Mouse (Mus musculus): ENCODE measurements at regions not wholly inside any gene's neighbourhood (a gene's known extent, or its start where the extent isn't known, plus 50 kb on each side); places are given as distances from the start of the nearest gene placed in this dataset.

GRCm38 (mm10) chr10:125593006-125593405, 203.7 kb upstream of the Slc16a7 start:
- whole genome bisulfite sequencing: 90% methylated on average over 5 of the region's 5 CpGs
- Histone ChIP-seq H3K27ac (no peak overlapping the region), H3K4me2 (replicated peaks) (no peak overlapping the region), H3K4me3 (replicated peaks; ENCODE audit: low read length) (no peak overlapping the region), H3K9ac (no peak overlapping the region), H3K4me1 (replicated peaks; ENCODE audit: control insufficient read depth, insufficient read depth, low read length) (no peaks in the 10 kb centered on the region), H3K27me3 (ENCODE audit: control insufficient read depth, insufficient read depth, low read length) (no peaks in the 10 kb centered on the region), H3K9me3 (ENCODE audit: control insufficient read depth, low read length) (no peaks in the 10 kb centered on the region), H3K36me3 (replicated peaks; ENCODE audit: control insufficient read depth, insufficient read depth) (no peaks in the 10 kb centered on the region)
- ATAC-seq (ENCODE audit: low FRiP score): no peak
- DNase-seq (ENCODE audit: low spot score): no peak

- Histone ChIP-seq H3K27me3 (ENCODE audit: control insufficient read depth, insufficient read depth, low read length) (no peaks in the 10 kb centered on the region), H3K9ac (no peak overlapping the region)
- 48% methylated on average over 10 of the region's 10 CpGs for WGBS
Observed at GRCm38 (mm10) chr10:125607787-125608617, 218.7 kb upstream of the Slc16a7 start.

DNA sequence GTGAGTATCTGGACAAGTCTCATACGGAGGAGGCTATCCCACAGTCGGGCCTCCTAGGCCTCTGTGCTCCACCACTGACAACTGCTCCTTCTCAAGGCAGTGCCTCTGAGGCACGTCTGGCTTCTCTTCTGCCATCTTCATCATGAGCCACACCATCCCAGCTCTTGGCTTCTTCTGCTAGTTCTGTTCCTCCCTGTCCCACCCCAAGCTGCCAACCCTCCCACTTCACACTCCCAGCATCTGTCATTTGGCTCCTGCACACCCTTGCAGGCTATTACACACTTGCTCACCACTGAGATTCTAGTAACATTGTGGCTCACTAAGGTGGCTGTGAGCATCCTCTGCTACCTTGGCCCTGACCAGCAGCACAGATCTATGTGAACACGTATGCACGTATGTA, 221.1 kb upstream of the Slc16a7 start:
- ATAC-seq (ENCODE audit: low FRiP score) (no peak), DNase-seq (ENCODE audit: low spot score) (no peak)
- WGBS: 87% methylated on average over 5 of the region's 5 CpGs
- no peaks in the 10 kb centered on the region for H3K27me3 ChIP-seq (ENCODE audit: control insufficient read depth, insufficient read depth, low read length)
- H3K4me2 ChIP-seq (replicated peaks): no peak overlapping the region
- H3K9ac ChIP-seq: no peak overlapping the region
- no peaks in the 10 kb centered on the region for H3K36me3 ChIP-seq (replicated peaks; ENCODE audit: control insufficient read depth, insufficient read depth)
- no peak overlapping the region for H3K4me3 ChIP-seq (replicated peaks; ENCODE audit: low read length)
- H3K27ac ChIP-seq: no peak overlapping the region
- no peaks in the 10 kb centered on the region for H3K9me3 ChIP-seq (ENCODE audit: control insufficient read depth, low read length)
- peaks cover 7% of the 10 kb centered on the region; the same call in 1 of the 2 replicates for H3K4me1 ChIP-seq (replicated peaks; ENCODE audit: control insufficient read depth, insufficient read depth, low read length)

More at GRCm38 (mm10) chr10:125607787-125608617, 218.7 kb upstream of the Slc16a7 start:
- no peak for DNase-seq (ENCODE audit: low spot score)
- ATAC-seq (ENCODE audit: low FRiP score): peak; percentile 86
- no peaks in the 10 kb centered on the region for H3K9me3 ChIP-seq (ENCODE audit: control insufficient read depth, low read length)
- H3K36me3 ChIP-seq (replicated peaks; ENCODE audit: control insufficient read depth, insufficient read depth): no peaks in the 10 kb centered on the region
- peak overlapping the region; percentile 65 for H3K27ac ChIP-seq
- H3K4me3 ChIP-seq (replicated peaks; ENCODE audit: low read length): no peak overlapping the region
- H3K4me1 ChIP-seq (replicated peaks; ENCODE audit: control insufficient read depth, insufficient read depth, low read length): peaks cover 7% of the 10 kb centered on the region; the same call in 1 of the 2 replicates
- H3K4me2 ChIP-seq (replicated peaks): no peak overlapping the region

GRCm38 (mm10) chr10:125612773-125613172, 223.5 kb upstream of the Slc16a7 start:
- no peaks in the 10 kb centered on the region for H3K36me3 ChIP-seq (replicated peaks; ENCODE audit: control insufficient read depth, insufficient read depth)
- H3K27ac ChIP-seq: no peak overlapping the region
- 88% methylated on average over 6 of the region's 6 CpGs for WGBS
- no peak overlapping the region for H3K9ac ChIP-seq
- no peak overlapping the region for H3K4me2 ChIP-seq (replicated peaks)
- H3K4me3 ChIP-seq (replicated peaks; ENCODE audit: low read length): no peak overlapping the region
- no peaks in the 10 kb centered on the region for H3K27me3 ChIP-seq (ENCODE audit: control insufficient read depth, insufficient read depth, low read length)
- ATAC-seq (ENCODE audit: low FRiP score) (no peak), DNase-seq (ENCODE audit: low spot score) (no peak)
- no peaks in the 10 kb centered on the region for H3K9me3 ChIP-seq (ENCODE audit: control insufficient read depth, low read length)
- peaks cover 1% of the 10 kb centered on the region; the same call in 1 of the 2 replicates for H3K4me1 ChIP-seq (replicated peaks; ENCODE audit: control insufficient read depth, insufficient read depth, low read length)

- H3K27me3 ChIP-seq (ENCODE audit: control insufficient read depth, insufficient read depth, low read length): no peaks in the 10 kb centered on the region
- H3K9ac ChIP-seq: no peak overlapping the region
- H3K36me3 ChIP-seq (replicated peaks; ENCODE audit: control insufficient read depth, insufficient read depth): no peaks in the 10 kb centered on the region
- no peak for ATAC-seq (ENCODE audit: low FRiP score)
- no peaks in the 10 kb centered on the region for H3K4me1 ChIP-seq (replicated peaks; ENCODE audit: control insufficient read depth, insufficient read depth, low read length)
- no peak overlapping the region for H3K4me2 ChIP-seq (replicated peaks)
- no peak overlapping the region for H3K4me3 ChIP-seq (replicated peaks; ENCODE audit: low read length)
- H3K9me3 ChIP-seq (ENCODE audit: control insufficient read depth, low read length): no peaks in the 10 kb centered on the region
- DNase-seq (ENCODE audit: low spot score): no peak
- no peak overlapping the region for H3K27ac ChIP-seq
- WGBS: 58% methylated on average over 6 of the region's 6 CpGs
Observed at GRCm38 (mm10) chr10:125621376-125621775, 232.1 kb upstream of the Slc16a7 start.

DNA sequence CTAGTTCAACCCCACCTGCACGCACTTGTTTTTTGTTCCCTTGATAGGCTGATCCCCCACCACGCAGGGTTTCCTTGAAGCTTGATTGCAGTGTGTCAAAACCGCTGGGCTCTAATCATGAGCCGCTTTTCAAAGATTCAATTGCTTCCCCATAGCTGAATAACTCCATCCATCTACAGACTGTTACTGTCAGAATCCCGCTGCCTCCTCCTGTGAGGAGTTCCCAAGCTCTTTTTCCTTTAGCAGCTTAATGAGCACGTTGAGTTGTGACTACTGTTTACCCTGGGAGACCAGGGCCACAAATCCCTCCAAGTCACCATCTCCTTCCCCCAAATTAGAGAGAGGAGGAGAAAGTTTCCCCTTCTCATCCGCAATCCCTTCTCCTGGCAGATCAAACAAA, 234.6 kb upstream of the Slc16a7 start:
- H3K9ac ChIP-seq: no peak overlapping the region
- no peak overlapping the region; the same call in 1 of the 2 replicates for H3K27ac ChIP-seq
- no peaks in the 10 kb centered on the region for H3K4me1 ChIP-seq (replicated peaks; ENCODE audit: control insufficient read depth, insufficient read depth, low read length)
- no peak overlapping the region for H3K4me3 ChIP-seq (replicated peaks; ENCODE audit: low read length)
- no peak for ATAC-seq (ENCODE audit: low FRiP score)
- WGBS: 14% methylated on average over 7 of the region's 7 CpGs
- no peaks in the 10 kb centered on the region for H3K36me3 ChIP-seq (replicated peaks; ENCODE audit: control insufficient read depth, insufficient read depth)
- no peaks in the 10 kb centered on the region for H3K27me3 ChIP-seq (ENCODE audit: control insufficient read depth, insufficient read depth, low read length)
- no peaks in the 10 kb centered on the region for H3K9me3 ChIP-seq (ENCODE audit: control insufficient read depth, low read length)
- DNase-seq (ENCODE audit: low spot score): no peak
- H3K4me2 ChIP-seq (replicated peaks): 0 out of 2 replicates have a peak overlapping the region, but pooled peaks have one; percentile 7

DNA sequence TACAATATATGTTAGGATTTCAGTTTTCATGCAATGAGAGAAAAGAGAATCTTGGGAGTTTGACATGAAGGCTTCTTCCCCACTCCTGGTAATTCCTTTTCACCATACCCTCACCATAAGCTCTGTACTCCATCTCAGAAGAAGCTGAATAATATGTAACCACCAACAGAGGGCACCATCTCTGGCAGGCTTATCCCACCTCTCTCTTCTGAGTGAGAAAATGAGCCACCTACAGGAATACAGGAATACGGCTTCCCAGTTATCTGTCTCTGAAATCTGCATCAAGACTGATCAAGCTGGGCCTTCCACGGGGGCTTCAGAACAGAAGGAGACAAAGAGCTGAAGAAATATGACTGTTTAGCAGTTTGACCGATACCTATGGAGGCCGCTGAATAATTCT, 278.6 kb upstream of the Slc16a7 start:
- no peak overlapping the region for H3K9ac ChIP-seq
- DNase-seq (ENCODE audit: low spot score) (no peak), ATAC-seq (ENCODE audit: low FRiP score) (no peak)
- no peak overlapping the region for H3K27ac ChIP-seq
- no peak overlapping the region for H3K4me3 ChIP-seq (replicated peaks; ENCODE audit: low read length)
- WGBS: 89% methylated on average over 4 of the region's 4 CpGs
- no peak overlapping the region for H3K4me2 ChIP-seq (replicated peaks)
- H3K9me3 ChIP-seq (ENCODE audit: control insufficient read depth, low read length): no peaks in the 10 kb centered on the region
- no peaks in the 10 kb centered on the region for H3K4me1 ChIP-seq (replicated peaks; ENCODE audit: control insufficient read depth, insufficient read depth, low read length)
- no peaks in the 10 kb centered on the region for H3K36me3 ChIP-seq (replicated peaks; ENCODE audit: control insufficient read depth, insufficient read depth)
- H3K27me3 ChIP-seq (ENCODE audit: control insufficient read depth, insufficient read depth, low read length): no peaks in the 10 kb centered on the region

DNA sequence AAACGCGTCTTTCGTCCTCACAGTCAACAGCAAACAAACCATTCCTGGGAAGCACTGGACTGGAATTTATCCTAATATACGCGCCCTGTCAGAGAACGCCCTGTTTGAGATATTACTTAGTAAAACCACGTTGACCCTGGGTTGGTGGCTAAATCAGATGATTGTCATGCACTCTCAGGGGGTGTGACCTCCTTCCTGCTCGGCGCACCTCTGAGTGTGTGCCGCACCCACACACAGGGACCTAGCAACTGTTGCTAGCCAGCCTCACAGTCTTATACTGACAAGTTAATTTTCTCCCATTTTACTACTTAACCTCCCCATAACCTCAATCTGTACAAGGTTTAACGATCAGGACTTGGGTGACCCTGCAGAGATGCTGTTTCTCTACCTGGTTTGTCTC, 284.4 kb upstream of the Slc16a7 start:
- ATAC-seq (ENCODE audit: low FRiP score) (no peak), DNase-seq (ENCODE audit: low spot score) (no peak)
- Histone ChIP-seq H3K9me3 (ENCODE audit: control insufficient read depth, low read length) (no peaks in the 10 kb centered on the region), H3K36me3 (replicated peaks; ENCODE audit: control insufficient read depth, insufficient read depth) (no peaks in the 10 kb centered on the region), H3K4me2 (replicated peaks) (no peak overlapping the region), H3K4me1 (replicated peaks; ENCODE audit: control insufficient read depth, insufficient read depth, low read length) (no peaks in the 10 kb centered on the region), H3K27me3 (ENCODE audit: control insufficient read depth, insufficient read depth, low read length) (no peaks in the 10 kb centered on the region), H3K9ac (no peak overlapping the region), H3K4me3 (replicated peaks; ENCODE audit: low read length) (no peak overlapping the region), H3K27ac (no peak overlapping the region)
- 51% methylated on average over 11 of the region's 11 CpGs for WGBS

- H3K4me2 ChIP-seq (replicated peaks): no peak overlapping the region
- 78% methylated on average over 7 of the region's 7 CpGs for WGBS
- ATAC-seq (ENCODE audit: low FRiP score): no peak
Observed at GRCm38 (mm10) chr10:125679644-125680043, 286.3 kb upstream of the Lrig3 start.

More at GRCm38 (mm10) chr10:125679644-125680043, 286.3 kb upstream of the Lrig3 start:
- H3K9me3 ChIP-seq (ENCODE audit: control insufficient read depth, low read length): no peaks in the 10 kb centered on the region
- no peaks in the 10 kb centered on the region for H3K36me3 ChIP-seq (replicated peaks; ENCODE audit: control insufficient read depth, insufficient read depth)
- no peak overlapping the region for H3K27ac ChIP-seq
- no peaks in the 10 kb centered on the region for H3K27me3 ChIP-seq (ENCODE audit: control insufficient read depth, insufficient read depth, low read length)
- no peaks in the 10 kb centered on the region for H3K4me1 ChIP-seq (replicated peaks; ENCODE audit: control insufficient read depth, insufficient read depth, low read length)
- no peak overlapping the region for H3K4me3 ChIP-seq (replicated peaks; ENCODE audit: low read length)
- H3K9ac ChIP-seq: no peak overlapping the region
- DNase-seq (ENCODE audit: low spot score): no peak

Data from hindbrain, embryonic 14.5 days (tissue).